Mouse (Mus musculus): Measurements from ENCODE around the gene Paqr7. TPM values are rescaled to one million over a fixed set of nuclear protein-coding genes. Genes with fewer than 3 reads are reported as not detected.

Paqr7 gene
- polyA plus RNA-seq (2012; rRNA removed) = 146 and 205 TPM in 2 replicates

DNA sequence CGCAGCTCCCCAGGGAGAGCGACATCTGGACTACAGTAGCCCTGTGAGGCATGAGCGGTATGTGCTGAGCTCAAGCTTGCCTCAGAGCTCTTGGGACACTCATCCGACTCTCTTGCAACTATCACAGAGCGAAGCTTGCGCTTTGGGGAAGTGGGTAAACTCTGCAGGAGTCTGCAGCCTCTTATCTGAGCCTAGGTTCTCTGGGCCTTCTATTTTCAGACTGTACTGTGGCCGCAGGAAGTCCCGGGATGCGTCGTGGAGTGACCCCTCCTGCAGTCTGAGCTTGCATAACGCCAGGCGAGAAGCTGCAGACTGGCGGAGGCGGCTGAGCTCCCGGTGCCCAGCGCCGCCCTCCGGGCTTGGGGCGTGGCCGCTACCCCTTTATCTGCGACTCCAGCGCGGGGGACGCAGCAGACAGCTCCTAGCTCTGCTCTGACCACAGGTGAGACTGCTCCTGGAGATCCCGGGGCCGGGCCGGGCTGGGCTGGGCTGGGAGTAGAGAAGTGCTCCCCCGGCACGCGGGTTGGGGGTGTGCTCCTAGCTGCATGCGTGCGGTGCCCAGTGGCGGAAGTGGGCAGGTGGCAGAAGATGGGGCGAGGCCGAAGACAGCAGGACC is at the start of gene Paqr7:
TSS of gene Paqr7 (plus strand) at position 103 of the 616 bp plus-strand sequence.
- TF ChIP-seq POLR2A (IDR thresholded peaks at IDR 0.05; ENCODE audit: borderline replicate concordance, extremely low read depth, low read depth, low read length) = peak; percentile 83
- no peak for TF ChIP-seq CTCF (IDR thresholded peaks at IDR 0.05; ENCODE audit: insufficient read depth, low read length)
- peaks cover 21% of the 10 kb centered on the region for H3K4me1 ChIP-seq (ENCODE audit: control insufficient read depth, insufficient read depth, low read length)
- H3K4me3 ChIP-seq (replicated peaks; ENCODE audit: extremely low read depth, low read depth, low read length) = peak within 1 kb of the TSS; percentile 86
- DNase-seq = peak; percentile 87
- 1% methylated on average over 35 of the region's 35 CpGs for WGBS

GRCm38 (mm10) chr4:134447966-134448365 is 48.5 kb upstream of the Paqr7 start:
- WGBS = 46% methylated on average over 23 of the region's 23 CpGs
- TF ChIP-seq POLR2A (IDR thresholded peaks at IDR 0.05; ENCODE audit: borderline replicate concordance, extremely low read depth, low read depth, low read length) = no peak
- TF ChIP-seq CTCF (IDR thresholded peaks at IDR 0.05; ENCODE audit: insufficient read depth, low read length) = no peak
- DNase-seq = no peak
- Histone ChIP-seq H3K4me3 (replicated peaks; ENCODE audit: extremely low read depth, low read depth, low read length) (no peak overlapping the region), H3K4me1 (ENCODE audit: control insufficient read depth, insufficient read depth, low read length) (peaks cover 4% of the 10 kb centered on the region)

DNA sequence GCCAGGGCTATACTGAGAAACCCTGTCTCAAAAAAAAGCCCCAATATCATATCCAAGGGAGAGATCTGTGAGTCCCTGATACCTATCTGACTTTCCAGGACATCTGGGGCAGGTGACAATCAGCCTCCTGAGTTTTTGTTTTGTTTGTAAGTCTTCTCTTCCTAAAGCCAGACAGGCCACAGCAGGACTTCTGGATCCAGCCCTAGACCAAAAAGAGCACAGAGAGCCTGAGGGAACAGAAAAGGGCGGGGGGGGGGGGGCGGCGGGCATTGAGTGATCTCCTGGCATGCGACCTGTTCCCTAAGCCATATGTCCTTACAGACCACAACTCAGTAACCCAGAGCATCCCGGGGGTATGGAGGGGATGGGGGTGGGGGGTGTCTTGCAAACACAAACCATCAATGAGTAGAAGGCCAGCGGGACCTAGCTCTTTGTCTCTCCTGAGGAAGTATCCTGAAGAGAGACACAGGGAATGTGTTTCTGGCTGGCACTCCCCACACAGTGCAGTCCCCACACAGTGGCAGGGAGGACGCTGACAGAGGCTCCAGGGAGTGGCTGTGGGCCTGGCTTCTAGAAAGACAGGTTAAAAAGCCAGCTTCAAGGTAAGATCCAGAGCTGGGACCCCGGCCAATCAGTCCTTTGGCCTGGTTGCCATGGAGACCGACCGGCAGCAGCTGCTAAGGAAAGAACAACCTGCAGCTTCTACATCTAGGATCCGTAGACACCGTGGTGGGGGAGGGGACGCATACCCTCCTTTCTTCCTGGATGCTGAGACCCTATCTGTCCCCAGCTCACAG is 46.7 kb upstream of the Paqr7 start:
- TF ChIP-seq POLR2A (IDR thresholded peaks at IDR 0.05; ENCODE audit: borderline replicate concordance, extremely low read depth, low read depth, low read length) = no peak
- TF ChIP-seq CTCF (IDR thresholded peaks at IDR 0.05; ENCODE audit: insufficient read depth, low read length) = no peak
- peaks cover 4% of the 10 kb centered on the region for H3K4me1 ChIP-seq (ENCODE audit: control insufficient read depth, insufficient read depth, low read length)
- DNase-seq = no peak
- no peak overlapping the region for H3K4me3 ChIP-seq (replicated peaks; ENCODE audit: extremely low read depth, low read depth, low read length)
- 72% methylated on average over 13 of the region's 13 CpGs for WGBS

GRCm38 (mm10) chr4:134450392-134451195 is 45.9 kb upstream of the Paqr7 start:
- H3K4me3 ChIP-seq (replicated peaks; ENCODE audit: extremely low read depth, low read depth, low read length) = no peak overlapping the region
- no peak for DNase-seq
- peaks cover 4% of the 10 kb centered on the region for H3K4me1 ChIP-seq (ENCODE audit: control insufficient read depth, insufficient read depth, low read length)
- TF ChIP-seq CTCF (IDR thresholded peaks at IDR 0.05; ENCODE audit: insufficient read depth, low read length) (no peak), POLR2A (IDR thresholded peaks at IDR 0.05; ENCODE audit: borderline replicate concordance, extremely low read depth, low read depth, low read length) (no peak)
- 39% methylated on average over 20 of the region's 20 CpGs for WGBS

DNA sequence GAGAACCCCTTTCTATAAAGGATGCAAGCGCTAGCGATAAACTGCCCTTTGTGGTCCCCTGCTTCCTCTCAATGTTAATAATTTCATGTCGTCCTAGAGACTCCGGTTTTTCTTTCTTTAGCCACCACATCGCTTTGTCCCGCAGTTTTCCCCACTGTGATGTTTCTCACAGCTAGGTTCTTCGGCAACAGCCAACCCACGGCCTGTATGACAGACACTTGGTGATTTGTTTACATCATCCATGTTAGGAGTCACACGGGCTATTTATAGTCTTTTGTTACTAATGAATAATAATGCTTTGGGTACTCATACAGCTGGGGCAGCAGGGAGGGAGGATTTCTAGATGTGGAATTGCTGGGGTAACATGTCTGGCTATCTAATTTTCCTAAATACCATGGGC is 45.0 kb upstream of the Paqr7 start:
- H3K4me1 ChIP-seq (ENCODE audit: control insufficient read depth, insufficient read depth, low read length) = peaks cover 7% of the 10 kb centered on the region
- TF ChIP-seq CTCF (IDR thresholded peaks at IDR 0.05; ENCODE audit: insufficient read depth, low read length) (no peak), POLR2A (IDR thresholded peaks at IDR 0.05; ENCODE audit: borderline replicate concordance, extremely low read depth, low read depth, low read length) (no peak)
- 43% methylated on average over 9 of the region's 9 CpGs for WGBS
- H3K4me3 ChIP-seq (replicated peaks; ENCODE audit: extremely low read depth, low read depth, low read length) = no peak overlapping the region
- no peak for DNase-seq

- H3K4me1 ChIP-seq (ENCODE audit: control insufficient read depth, insufficient read depth, low read length) = peaks cover 7% of the 10 kb centered on the region
- 62% methylated on average over 34 of the region's 34 CpGs for WGBS
- no peak overlapping the region for H3K4me3 ChIP-seq (replicated peaks; ENCODE audit: extremely low read depth, low read depth, low read length)
- DNase-seq = no peak
- TF ChIP-seq POLR2A (IDR thresholded peaks at IDR 0.05; ENCODE audit: borderline replicate concordance, extremely low read depth, low read depth, low read length) (no peak), CTCF (IDR thresholded peaks at IDR 0.05; ENCODE audit: insufficient read depth, low read length) (no peak)
Observed at GRCm38 (mm10) chr4:134453619-134454400, 42.7 kb upstream of the Paqr7 start.

- TF ChIP-seq POLR2A (IDR thresholded peaks at IDR 0.05; ENCODE audit: borderline replicate concordance, extremely low read depth, low read depth, low read length) (peak; percentile 38; the same call in 1 of the 2 replicates), CTCF (IDR thresholded peaks at IDR 0.05; ENCODE audit: insufficient read depth, low read length) (no peak)
- no peak for DNase-seq
- WGBS = 24% methylated on average over 6 of the region's 6 CpGs
- Histone ChIP-seq H3K4me3 (replicated peaks; ENCODE audit: extremely low read depth, low read depth, low read length) (no peak overlapping the region), H3K4me1 (ENCODE audit: control insufficient read depth, insufficient read depth, low read length) (peaks cover 7% of the 10 kb centered on the region)
Observed at GRCm38 (mm10) chr4:134455310-134455709, 41.2 kb upstream of the Paqr7 start.

DNA sequence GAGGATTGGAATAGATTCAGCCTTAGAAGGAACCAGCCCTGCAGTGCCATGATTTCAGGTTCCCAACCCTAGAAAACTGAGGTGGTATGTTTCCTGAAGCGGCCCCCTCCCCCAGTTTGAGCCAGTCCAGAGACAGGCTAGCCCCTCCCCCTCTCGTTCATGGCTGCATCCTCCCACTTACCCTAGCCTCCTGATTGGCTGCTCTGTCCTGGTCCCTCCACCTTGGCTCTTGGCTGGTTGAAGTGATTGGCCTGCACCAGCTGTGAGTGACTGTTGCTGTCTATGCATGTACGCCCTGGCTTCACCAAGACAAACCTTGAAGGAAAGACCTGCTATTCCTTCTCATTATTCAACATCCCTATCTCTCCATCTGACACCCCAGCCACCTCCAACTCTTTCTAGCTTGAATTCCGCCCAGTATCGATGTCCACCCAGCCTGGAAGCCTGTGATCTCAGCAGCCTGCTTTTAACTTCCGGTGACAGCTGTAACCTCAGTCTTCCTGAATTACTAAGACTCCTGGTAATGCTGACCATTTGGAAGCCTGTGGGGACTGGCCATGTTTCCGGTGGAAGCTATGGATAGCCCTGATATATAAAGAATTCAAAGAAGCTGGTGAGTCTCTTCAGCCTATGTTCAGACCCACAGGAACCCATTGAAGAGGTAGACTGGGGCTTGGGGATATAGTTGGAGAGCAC is 39.2 kb upstream of the Paqr7 start:
- DNase-seq = no peak
- peaks cover 3% of the 10 kb centered on the region; the same call in 1 of the 2 replicates for H3K4me1 ChIP-seq (ENCODE audit: control insufficient read depth, insufficient read depth, low read length)
- no peak for TF ChIP-seq POLR2A (IDR thresholded peaks at IDR 0.05; ENCODE audit: borderline replicate concordance, extremely low read depth, low read depth, low read length)
- no peak for TF ChIP-seq CTCF (IDR thresholded peaks at IDR 0.05; ENCODE audit: insufficient read depth, low read length)
- no peak overlapping the region for H3K4me3 ChIP-seq (replicated peaks; ENCODE audit: extremely low read depth, low read depth, low read length)
- WGBS = 54% methylated on average over 7 of the region's 7 CpGs

Measured in lung, adult 2 months (tissue).